Mouse (Mus musculus) MEL (cell line): ENCODE results near the gene Senp1. TPM values are rescaled to one million over a fixed set of nuclear protein-coding genes. Genes with fewer than 3 reads are reported as not detected.

Experiments
- DNase-seq: peaks from one replicate; pipeline ENCODE4 v3.0.0; 2011; ENCODE audit warnings: low read depth, low spot score
- H3K27ac ChIP-seq: 2 replicates; pipeline ENCODE4 v1.5.1; 2012; ENCODE audit warnings: low read depth, mild to moderate bottlenecking, control low read depth, low read length, moderate library complexity; ENCODE audit not compliant: control insufficient read depth
- H3K27me3 ChIP-seq, 2 experiments: fragments of 150-350 bp in 1 of 2; sonication (generic) in 1 of 2; 2 replicates each; pipeline ENCODE4 v1.6.1; 2012; ENCODE audit warnings: low read length in 2 of 2, mild to moderate bottlenecking in 2 of 2, improper control_type of control experiment in 1 of 2, moderate library complexity in 1 of 2; ENCODE audit not compliant: insufficient read depth in 2 of 2, control insufficient read depth in 1 of 2
- H3K36me3 ChIP-seq, 2 experiments: 2 replicates each; pipeline ENCODE4 v1.6.1; 2012 to 2014; ENCODE audit warnings: low read length in 2 of 2, improper control_type of control experiment in 1 of 2, inconsistent platforms in 1 of 2, mild to moderate bottlenecking in 1 of 2; ENCODE audit not compliant: insufficient read depth in 2 of 2, control insufficient read depth in 1 of 2
- H3K4me1 ChIP-seq, 2 experiments: fragments of 150-350 bp in 1 of 2; sonication (generic) in 1 of 2; 2 replicates each; pipeline ENCODE4 v1.6.1; 2012; ENCODE audit warnings: low read length in 2 of 2, improper control_type of control experiment in 1 of 2, mild to moderate bottlenecking in 1 of 2; ENCODE audit not compliant: insufficient read depth in 2 of 2, control insufficient read depth in 1 of 2
- H3K4me3 ChIP-seq, 2 experiments: fragments of 150-350 bp in 1 of 2; sonication (generic) in 1 of 2; 2 replicates each; pipeline ENCODE4 v1.5.1; 2012; ENCODE audit warnings: low read depth in 2 of 2, low read length in 2 of 2, mild to moderate bottlenecking in 2 of 2, moderate library complexity in 2 of 2, control low read depth in 1 of 2, improper control_type of control experiment in 1 of 2; ENCODE audit not compliant: control insufficient read depth in 1 of 2, insufficient read depth in 1 of 2
- H3K79me2 ChIP-seq: 2 replicates; pipeline ENCODE4 v1.6.1; 2012; ENCODE audit warnings: mild to moderate bottlenecking, low read length, moderate library complexity; ENCODE audit not compliant: control insufficient read depth, poor library complexity, insufficient read depth
- H3K9ac ChIP-seq: 2 replicates; pipeline ENCODE4 v1.6.1; 2012; ENCODE audit warnings: low read depth, mild to moderate bottlenecking, control low read depth, low read length, moderate library complexity; ENCODE audit not compliant: control insufficient read depth, poor library complexity, severe bottlenecking
- H3K9me3 ChIP-seq: fragments of 150-350 bp; sonication (generic); replicated peaks from 2 replicates; pipeline ENCODE4 v1.6.1; 2012; ENCODE audit warnings: mild to moderate bottlenecking, low read length, improper control_type of control experiment, moderate library complexity; ENCODE audit not compliant: insufficient read depth
- CHD2 ChIP-seq: IDR thresholded peaks from 2 replicates; pipeline ENCODE4 v1.6.1; 2011; ENCODE audit warnings: low read length, improper control_type of control experiment
- EP300 ChIP-seq, 2 experiments: IDR thresholded peaks; 2 replicates each; pipeline ENCODE4 v1.6.1; 2011; ENCODE audit warnings: improper control_type of control experiment in 2 of 2, low read length in 2 of 2, low read depth in 1 of 2, mild to moderate bottlenecking in 1 of 2
- ETS1 ChIP-seq: IDR thresholded peaks from 2 replicates; pipeline ENCODE4 v1.6.1; 2012; ENCODE audit warnings: low read depth, mild to moderate bottlenecking, inconsistent platforms, low read length, improper control_type of control experiment, moderate library complexity
- GABPA ChIP-seq: IDR thresholded peaks from 2 replicates; pipeline ENCODE4 v1.6.1; 2012; ENCODE audit warnings: low read depth, mild to moderate bottlenecking, inconsistent platforms, low read length, improper control_type of control experiment, moderate library complexity
- GATA1 ChIP-seq: IDR thresholded peaks from 2 replicates; pipeline ENCODE4 v1.6.1; 2011; ENCODE audit warnings: low read depth, low read length, improper control_type of control experiment
- KAT2A ChIP-seq: conservative IDR thresholded peaks from 2 replicates; pipeline ENCODE4 v1.6.1; 2012; ENCODE audit warnings: low read depth, low read length, improper control_type of control experiment, inconsistent platforms
- MAFK ChIP-seq: IDR thresholded peaks from 2 replicates; pipeline ENCODE4 v1.6.1; 2011; ENCODE audit warnings: low read depth, mild to moderate bottlenecking, low read length, improper control_type of control experiment, borderline replicate concordance
- MEF2A ChIP-seq: IDR thresholded peaks from 2 replicates; pipeline ENCODE4 v1.6.1; 2014; ENCODE audit warnings: low read depth, mild to moderate bottlenecking, inconsistent platforms, low read length, improper control_type of control experiment; ENCODE audit not compliant: poor library complexity, insufficient replicate concordance, severe bottlenecking; ENCODE audit errors: extremely low read depth
- MXI1 ChIP-seq: IDR thresholded peaks from 2 replicates; pipeline ENCODE4 v1.6.1; 2011; ENCODE audit warnings: mild to moderate bottlenecking, low read depth, low read length, improper control_type of control experiment
- NRF1 ChIP-seq: IDR thresholded peaks from 2 replicates; pipeline ENCODE4 v1.6.1; 2014; ENCODE audit warnings: low read depth, mild to moderate bottlenecking, inconsistent platforms, low read length, improper control_type of control experiment, moderate library complexity; ENCODE audit not compliant: poor library complexity, insufficient read depth, severe bottlenecking
- POLR2A ChIP-seq, 2 experiments: IDR thresholded peaks; 2 replicates each; pipeline ENCODE4 v1.6.1; 2011 to 2012; ENCODE audit warnings: low read length in 2 of 2, mild to moderate bottlenecking in 2 of 2, control low read depth in 1 of 2, improper control_type of control experiment in 1 of 2, low read depth in 1 of 2, moderate library complexity in 1 of 2; ENCODE audit not compliant: control insufficient read depth in 1 of 2, insufficient read depth in 1 of 2, poor library complexity in 1 of 2
- RAD21 ChIP-seq: IDR thresholded peaks from 2 replicates; pipeline ENCODE4 v1.6.1; 2011; ENCODE audit warnings: mild to moderate bottlenecking, low read depth, low read length, improper control_type of control experiment
- SIN3A ChIP-seq: IDR thresholded peaks from 2 replicates; pipeline ENCODE4 v1.6.1; 2012; ENCODE audit warnings: low read length, improper control_type of control experiment, inconsistent platforms
- SMC3 ChIP-seq: IDR thresholded peaks from 2 replicates; pipeline ENCODE4 v1.6.1; 2011; ENCODE audit warnings: low read depth, low read length, improper control_type of control experiment
- TBP ChIP-seq: IDR thresholded peaks from 2 replicates; pipeline ENCODE4 v1.8.0; 2011; ENCODE audit warnings: low read depth, low read length, improper control_type of control experiment
- TCF12 ChIP-seq: IDR thresholded peaks from 2 replicates; pipeline ENCODE4 v1.6.1; 2014; ENCODE audit warnings: low read depth, mild to moderate bottlenecking, inconsistent platforms, low read length, improper control_type of control experiment, moderate library complexity
- UBTF ChIP-seq: IDR thresholded peaks from 2 replicates; pipeline ENCODE4 v1.6.1; 2012; ENCODE audit warnings: low read depth, mild to moderate bottlenecking, inconsistent platforms, low read length, improper control_type of control experiment, moderate library complexity, borderline replicate concordance; ENCODE audit not compliant: insufficient read depth
- ZKSCAN1 ChIP-seq: IDR thresholded peaks from 2 replicates; pipeline ENCODE4 v1.6.1; 2012; ENCODE audit warnings: low read depth, mild to moderate bottlenecking, inconsistent platforms, low read length, improper control_type of control experiment, moderate library complexity
- ZMIZ1 ChIP-seq: IDR thresholded peaks from 2 replicates; pipeline ENCODE4 v1.6.1; 2012; ENCODE audit warnings: low read depth, mild to moderate bottlenecking, inconsistent platforms, low read length, improper control_type of control experiment, moderate library complexity
- ZNF384 ChIP-seq: IDR thresholded peaks from 2 replicates; pipeline ENCODE4 v1.6.1; 2012; ENCODE audit warnings: low read depth, mild to moderate bottlenecking, inconsistent platforms, low read length, improper control_type of control experiment
- polyA plus RNA-seq, 2 experiments: library from polyadenylated mRNA; stranded (reverse) in 1 of 2; unstranded in 1 of 2; fragments of >175 nt in 1 of 2; fragments of >200 nt in 1 of 2; gene quantifications; 2 replicates each; pipeline versions ENCODE4 v1.2.1 to v1.2.4; 2012; ENCODE audit warnings: low replicate concordance in 2 of 2, low read depth in 1 of 2; ENCODE audit not compliant: insufficient read length in 2 of 2, insufficient read depth in 1 of 2, missing spikeins in 1 of 2
- total RNA-seq: library from RNA; depleted of rRNA; stranded (reverse); fragments of 300-350 nt; gene quantifications from 2 replicates; pipeline ENCODE4 v1.2.3, GENCODE M21; 2012

Gene Senp1
- total and polyA plus RNA-seq, 3 experiments: 34.1 to 96.5 TPM; not detected in 1

DNA sequence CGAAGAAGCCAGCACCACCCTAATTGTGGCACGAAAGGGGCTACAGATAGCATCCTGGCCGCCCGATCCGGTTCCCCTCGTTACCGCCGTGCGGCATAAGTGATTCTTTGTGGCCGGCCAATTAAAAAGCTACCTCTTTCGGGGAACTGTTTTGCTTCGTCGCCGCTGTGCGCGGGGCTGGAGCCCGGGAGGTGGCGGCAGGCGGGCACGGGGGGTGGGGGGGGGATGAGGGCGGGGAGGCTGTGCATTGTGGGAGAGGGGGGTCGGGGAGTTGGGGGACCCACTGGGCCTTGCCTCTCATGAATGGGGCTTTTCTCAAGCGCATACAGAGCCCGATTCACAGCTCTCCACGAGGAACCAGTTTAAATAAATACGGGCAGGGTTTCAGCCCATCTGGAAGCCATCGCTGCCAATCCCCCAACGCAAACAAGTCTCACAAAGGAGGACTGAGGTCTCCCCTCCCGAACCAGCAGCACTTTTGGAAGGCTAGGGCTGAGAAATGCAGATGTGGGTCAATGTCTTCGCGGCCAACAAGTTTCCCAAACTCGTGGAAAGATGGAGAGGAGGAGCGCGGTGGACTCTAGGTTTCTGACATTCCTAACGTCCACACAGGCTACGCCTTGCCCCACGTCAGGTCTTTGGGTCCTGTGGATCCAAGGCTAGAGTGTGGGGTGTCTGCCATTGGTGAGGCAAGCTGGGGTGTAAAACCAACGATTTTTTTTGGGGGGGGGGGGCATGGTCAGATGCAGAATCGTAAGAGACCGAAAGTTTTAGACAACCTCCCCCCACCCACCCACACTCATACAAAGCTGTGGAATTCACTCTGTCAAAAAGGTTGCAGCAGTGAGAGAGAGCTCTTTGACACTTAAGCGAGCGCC is 91.2 kb downstream of the Senp1 start:
- Histone ChIP-seq H3K4me3 (no peak overlapping the region), H3K79me2 (no peaks in the 10 kb centered on the region), H3K27ac (no peak overlapping the region), H3K36me3 (no peaks in the 10 kb centered on the region), H3K9me3 (no peaks in the 10 kb centered on the region), H3K4me1 (no peaks in the 10 kb centered on the region), H3K27me3 (0 out of 4 replicates have a peak, but pooled peaks cover 0 to 2% of the 10 kb centered on the region in 2 experiments), H3K9ac (no peak overlapping the region)
- TF ChIP-seq MXI1 (no peak), ETS1 (no peak), RAD21 (no peak), TBP (no peak), MEF2A (no peak), CHD2 (no peak), GABPA (no peak), TCF12 (no peak)
- DNase-seq: no peak

DNA sequence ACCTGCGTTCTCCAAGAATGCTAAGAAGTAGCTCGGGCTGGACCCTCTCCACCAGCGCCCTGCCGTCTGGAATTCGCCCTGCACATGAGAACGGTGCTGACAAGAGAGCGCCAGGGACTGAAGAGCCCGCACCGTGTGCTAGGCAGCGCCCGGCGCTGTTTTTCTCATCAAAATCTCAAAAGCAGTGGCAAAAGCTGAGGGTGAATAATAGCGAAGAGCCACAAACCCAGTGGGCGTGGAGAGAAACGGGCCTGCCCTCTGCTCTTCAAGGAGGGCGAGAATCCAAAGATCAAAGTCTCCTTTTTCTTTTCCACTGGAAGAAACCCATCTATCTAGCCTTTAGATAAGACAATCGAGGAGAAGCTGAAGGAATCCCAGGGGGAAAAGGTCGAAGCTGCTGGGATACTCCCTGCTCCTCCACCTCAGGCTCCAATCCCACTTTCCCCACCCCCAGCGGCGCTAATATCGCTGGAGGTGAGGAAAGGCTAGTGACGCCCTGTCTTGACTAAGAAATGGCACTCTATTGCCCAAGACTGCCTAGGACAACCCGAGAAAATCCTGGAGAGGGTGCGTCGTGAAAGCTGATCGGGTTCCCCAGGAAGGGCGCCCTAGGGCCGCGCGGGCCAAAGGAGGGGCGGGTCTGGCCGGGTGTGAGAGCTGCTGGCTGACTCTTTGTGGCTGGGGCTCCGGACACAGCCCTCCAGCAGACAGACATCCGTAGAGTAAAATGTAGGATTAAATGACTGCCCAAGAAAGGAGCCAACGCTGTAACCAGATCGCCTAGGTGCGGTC is 92.0 kb downstream of the Senp1 start:
- TF ChIP-seq POLR2A (IDR thresholded peaks at IDR 0.05; ENCODE audit: control insufficient read depth in 1 of 2, insufficient read depth in 1 of 2, low read depth in 1 of 2, low read length in 2 of 2, poor library complexity in 1 of 2) (no peak), ZNF384 (no peak), GATA1 (no peak), NRF1 (no peak), UBTF (no peak), TBP (no peak), SIN3A (no peak), EP300 (IDR thresholded peaks at IDR 0.05; ENCODE audit: low read depth in 1 of 2, low read length in 2 of 2) (no peak), ZMIZ1 (no peak), GABPA (no peak), SMC3 (no peak), ZKSCAN1 (no peak), KAT2A (no peak), MAFK (no peak)
- TF ChIP-seq, all 39 proteins: peak for 0
- Histone ChIP-seq H3K4me1 (no peaks in the 10 kb centered on the region), H3K4me3 (no peak overlapping the region), H3K9ac (no peak overlapping the region), H3K9me3 (no peaks in the 10 kb centered on the region), H3K27me3 (no peaks in the 10 kb centered on the region), H3K36me3 (no peaks in the 10 kb centered on the region), H3K79me2 (no peaks in the 10 kb centered on the region), H3K27ac (no peak overlapping the region)
- DNase-seq: no peak
